Mouse (Mus musculus) stomach, embryonic 14.5 days (tissue): Measurements from ENCODE around the gene Phtf1. TPM values are rescaled to one million over a fixed set of nuclear protein-coding genes. Genes with fewer than 3 reads are reported as not detected.

Source experiments
- ATAC-seq: fragments of 200-750 bp; cut with Nextera tagmentation; 2 replicates; pipeline ENCODE4 v1.8.0; 2017; ENCODE audit warnings: low read depth, moderate TSS enrichment; ENCODE audit not compliant: insufficient number of reproducible peaks, insufficient read depth, low FRiP score
- H3K27ac ChIP-seq: fragments of 300-500 bp; sonication (generic); 2 replicates; pipeline ENCODE4 v1.5.1; 2014; ENCODE audit warnings: mild to moderate bottlenecking, low read length, moderate library complexity, mixed read lengths
- H3K27me3 ChIP-seq: fragments of 300-500 bp; sonication (generic); 2 replicates; pipeline ENCODE4 v1.6.1; 2014; ENCODE audit warnings: low read length, control low read depth, mixed read lengths; ENCODE audit not compliant: control insufficient read depth, insufficient read depth
- H3K36me3 ChIP-seq: fragments of 300-500 bp; sonication (generic); 2 replicates; pipeline ENCODE4 v1.6.1; 2014; ENCODE audit warnings: mild to moderate bottlenecking, control low read depth, low read length, moderate library complexity, mixed read lengths; ENCODE audit not compliant: control insufficient read depth, insufficient read depth
- H3K4me1 ChIP-seq: fragments of 300-500 bp; sonication (generic); 2 replicates; pipeline ENCODE4 v1.6.1; 2014; ENCODE audit warnings: low read length, control low read depth, mixed read lengths; ENCODE audit not compliant: control insufficient read depth, insufficient read depth
- H3K4me2 ChIP-seq: fragments of 300-500 bp; sonication (generic); replicated peaks from 2 replicates; pipeline ENCODE4 v1.6.1; 2014; ENCODE audit warnings: low read depth, low read length, control low read depth
- H3K4me3 ChIP-seq: fragments of 300-500 bp; sonication (generic); 2 replicates; pipeline ENCODE4 v1.5.1; 2014; ENCODE audit warnings: low read depth, low read length, control low read depth
- H3K9ac ChIP-seq: fragments of 300-500 bp; sonication (generic); replicated peaks from 2 replicates; pipeline ENCODE4 v1.6.1; 2014; ENCODE audit warnings: low read depth, mild to moderate bottlenecking, control low read depth, low read length, moderate library complexity, mixed read lengths
- H3K9me3 ChIP-seq: fragments of 300-500 bp; sonication (generic); 2 replicates; pipeline ENCODE4 v1.6.1; 2016; ENCODE audit warnings: low read depth, low read length, control low read depth; ENCODE audit not compliant: control insufficient read depth
- WGBS: fragments of 180-500 bp; shearing (Covaris S2); extraction: QIAGEN DNeasy Blood & Tissue Kit; methylation state at CpG from one replicate; pipeline ENCODE4 v1.1.7; 2014; 5-methylcytosine and 5-hydroxymethylcytosine counted together
- polyA plus RNA-seq: library from polyadenylated mRNA; unstranded; fragments of >200 nt; fragmentation: Nextera tagmentation; extraction: Ambion mirVana; gene quantifications from 2 replicates; pipeline ENCODE4 v1.2.1, GENCODE M21; 2014

Gene Phtf1
- polyA plus RNA-seq, 1 experiment from 2014 or later = 36.0 TPM

DNA sequence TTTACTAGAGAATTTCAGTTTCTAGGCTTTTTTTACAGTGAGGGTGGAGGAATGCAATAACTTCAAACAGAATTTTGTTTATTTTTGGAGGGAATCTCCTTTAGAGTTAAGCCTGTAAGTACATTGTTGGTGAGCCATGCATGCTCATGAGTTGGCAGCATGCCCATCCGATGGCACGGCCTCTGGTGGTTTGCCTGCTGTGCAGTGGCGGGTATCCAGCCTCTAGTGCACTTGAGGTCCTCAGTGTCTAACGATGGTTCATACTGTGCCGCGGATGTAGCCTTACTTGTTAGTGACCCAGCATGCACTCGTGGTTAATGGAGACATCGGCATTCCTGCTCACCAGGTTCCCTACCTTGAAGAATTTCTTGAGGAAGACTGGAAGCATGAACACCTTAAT lies 39.6 kb downstream of the Phtf1 start:
- H3K4me1 ChIP-seq = no peaks in the 10 kb centered on the region
- H3K4me3 ChIP-seq = no peak overlapping the region
- no peaks in the 10 kb centered on the region for H3K27me3 ChIP-seq
- H3K36me3 ChIP-seq = peaks cover 37% of the 10 kb centered on the region
- WGBS = 91% methylated on average over 8 of the region's 8 CpGs
- no peak for ATAC-seq
- no peak overlapping the region for H3K9ac ChIP-seq
- H3K4me2 ChIP-seq = no peak overlapping the region
- no peaks in the 10 kb centered on the region for H3K9me3 ChIP-seq
- H3K27ac ChIP-seq = no peak overlapping the region

DNA sequence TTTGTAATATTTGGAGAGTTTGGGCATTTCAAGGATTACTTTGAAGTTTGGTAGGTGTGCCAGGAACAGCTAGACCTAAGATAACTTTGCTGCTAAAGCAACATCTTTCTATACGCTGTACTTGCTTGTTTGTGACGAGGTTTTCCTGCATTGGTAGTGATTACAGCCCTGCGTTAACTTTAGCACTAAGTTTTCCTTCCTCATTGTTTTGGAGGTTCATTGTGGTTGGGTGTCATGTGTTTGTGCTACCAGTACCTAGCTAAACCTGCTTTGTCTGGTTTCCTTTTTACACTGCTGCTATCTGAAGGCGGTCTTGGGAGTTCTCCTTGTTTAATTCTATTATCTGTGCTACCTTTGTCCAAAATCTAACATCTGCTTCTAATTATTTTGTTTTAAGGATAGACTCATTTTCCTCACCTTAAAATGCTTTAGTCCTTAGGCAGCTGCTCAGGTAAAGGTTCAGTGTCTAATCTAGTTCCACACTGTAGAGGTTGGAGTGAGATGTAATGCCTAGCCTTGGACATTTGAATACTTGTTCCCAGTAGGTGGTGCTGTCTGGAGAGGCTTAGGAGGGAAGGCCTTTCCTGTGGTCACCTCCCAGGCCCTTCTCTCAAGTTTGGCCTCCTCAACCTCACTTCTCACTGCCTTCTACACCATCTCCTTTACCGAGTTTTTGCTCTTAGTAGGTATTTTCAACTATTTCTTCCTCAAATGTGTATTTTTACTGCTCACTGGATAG lies 42.2 kb downstream of the Phtf1 start:
- ATAC-seq = no peak
- Histone ChIP-seq H3K27me3 (no peaks in the 10 kb centered on the region), H3K9ac (no peak overlapping the region), H3K36me3 (peaks cover 26% of the 10 kb centered on the region), H3K4me3 (no peak overlapping the region), H3K4me1 (no peaks in the 10 kb centered on the region), H3K4me2 (no peak overlapping the region), H3K9me3 (no peaks in the 10 kb centered on the region), H3K27ac (no peak overlapping the region)
- WGBS = 88% methylated on average over 5 of the region's 5 CpGs

DNA sequence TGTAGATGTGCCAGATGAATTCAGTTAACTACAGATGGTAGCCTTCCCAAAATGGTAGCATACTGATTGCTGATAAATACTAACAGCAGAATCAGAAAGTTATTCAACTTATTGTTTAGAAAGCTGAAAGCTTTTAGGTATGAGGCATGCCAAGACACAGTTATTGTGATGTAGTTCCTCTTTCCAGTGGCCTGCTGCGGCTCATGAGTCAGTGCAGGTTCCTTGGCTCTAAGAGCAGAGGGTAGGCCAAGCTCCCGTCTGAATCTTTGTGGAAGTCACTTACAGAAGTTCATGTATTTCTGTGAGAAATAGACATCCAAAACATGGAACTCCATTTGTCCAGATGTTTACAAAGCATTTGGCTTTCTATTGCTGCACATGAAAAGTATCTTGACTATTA lies 44.1 kb downstream of the Phtf1 start:
- Histone ChIP-seq H3K4me1 (no peaks in the 10 kb centered on the region), H3K4me3 (no peak overlapping the region), H3K27me3 (no peaks in the 10 kb centered on the region), H3K4me2 (no peak overlapping the region), H3K9ac (no peak overlapping the region), H3K36me3 (peaks cover 17% of the 10 kb centered on the region), H3K27ac (no peak overlapping the region), H3K9me3 (no peaks in the 10 kb centered on the region)
- WGBS = 84% methylated on average over 2 of the region's 2 CpGs
- ATAC-seq = no peak

DNA sequence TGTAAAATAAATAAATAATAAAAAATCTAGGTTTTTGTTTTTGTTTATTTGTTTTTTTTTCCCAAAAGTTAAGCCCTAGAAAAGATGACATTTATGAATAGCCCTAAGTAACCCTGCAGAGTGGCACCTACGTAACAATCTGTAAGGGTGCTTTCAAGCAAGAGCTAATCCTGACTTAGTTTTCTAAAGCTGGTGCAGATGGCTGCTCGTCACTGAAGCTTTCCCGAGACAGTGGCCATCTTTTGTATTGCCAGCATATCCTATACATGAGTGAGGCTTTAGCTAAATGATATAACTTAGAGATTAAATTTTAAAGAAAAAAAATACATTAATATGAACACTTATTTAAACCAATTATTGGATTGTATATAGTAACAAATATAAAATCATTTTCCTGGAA lies 50.0 kb downstream of the Phtf1 start:
- Histone ChIP-seq H3K9me3 (no peaks in the 10 kb centered on the region), H3K27ac (no peak overlapping the region), H3K4me3 (no peak overlapping the region), H3K4me1 (no peaks in the 10 kb centered on the region), H3K4me2 (no peak overlapping the region), H3K36me3 (peaks cover 12% of the 10 kb centered on the region), H3K27me3 (no peaks in the 10 kb centered on the region), H3K9ac (no peak overlapping the region)
- ATAC-seq = no peak
- WGBS = 85% methylated on average over 3 of the region's 3 CpGs

DNA sequence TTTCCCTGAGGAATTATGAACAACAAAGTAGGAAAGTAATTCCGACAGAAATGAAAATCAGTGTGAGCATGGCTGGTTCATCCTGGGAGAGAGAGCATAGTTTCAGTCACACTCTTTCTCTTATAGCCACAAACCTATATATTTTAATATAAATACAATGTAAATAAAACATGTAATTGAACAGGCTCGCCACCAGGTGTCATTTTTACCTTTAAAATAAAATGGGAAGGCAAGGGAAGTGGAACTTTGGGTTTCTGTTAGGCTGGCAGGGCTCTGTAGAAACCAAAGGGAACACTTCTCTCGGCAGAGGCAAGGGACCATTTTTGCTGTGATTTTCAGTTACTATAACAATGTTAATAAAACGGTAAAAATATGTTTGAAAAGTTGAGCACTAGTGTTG lies 51.5 kb downstream of the Phtf1 start:
- H3K9me3 ChIP-seq = no peaks in the 10 kb centered on the region
- peaks cover 13% of the 10 kb centered on the region; the same call in 1 of the 2 replicates for H3K36me3 ChIP-seq
- H3K4me2 ChIP-seq = no peak overlapping the region
- no peak overlapping the region for H3K9ac ChIP-seq
- no peak overlapping the region for H3K27ac ChIP-seq
- 57% methylated on average over 4 of the region's 4 CpGs for WGBS
- no peaks in the 10 kb centered on the region for H3K27me3 ChIP-seq
- ATAC-seq = no peak
- H3K4me3 ChIP-seq = no peak overlapping the region
- H3K4me1 ChIP-seq = no peaks in the 10 kb centered on the region

DNA sequence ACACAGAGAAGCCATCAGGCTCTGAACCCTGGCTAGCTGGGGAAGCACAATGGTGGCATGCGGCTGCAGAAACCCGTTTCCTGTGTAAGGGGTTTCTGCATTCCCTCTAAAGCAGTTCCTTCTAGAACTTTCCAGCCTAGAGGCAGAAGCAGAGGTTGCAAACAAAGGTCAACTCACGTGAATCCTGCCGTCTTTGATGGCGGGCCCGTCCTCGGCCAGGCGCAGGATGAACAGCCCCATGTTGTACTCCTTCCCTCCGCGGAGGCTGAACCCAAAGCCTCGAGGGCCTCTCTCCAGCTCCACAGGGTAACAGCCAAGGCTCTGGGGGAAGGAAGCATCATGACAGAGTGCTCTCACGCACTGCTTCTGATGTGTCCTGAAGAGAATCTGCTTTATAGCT lies 52.2 kb downstream of the Phtf1 start:
- H3K27me3 ChIP-seq = no peaks in the 10 kb centered on the region
- no peak overlapping the region for H3K4me2 ChIP-seq
- no peak overlapping the region for H3K27ac ChIP-seq
- no peaks in the 10 kb centered on the region for H3K4me1 ChIP-seq
- no peak overlapping the region for H3K4me3 ChIP-seq
- H3K9ac ChIP-seq = no peak overlapping the region
- WGBS = 89% methylated on average over 12 of the region's 12 CpGs
- peaks cover 10% of the 10 kb centered on the region; the same call in 1 of the 2 replicates for H3K36me3 ChIP-seq
- no peaks in the 10 kb centered on the region for H3K9me3 ChIP-seq
- ATAC-seq = no peak

DNA sequence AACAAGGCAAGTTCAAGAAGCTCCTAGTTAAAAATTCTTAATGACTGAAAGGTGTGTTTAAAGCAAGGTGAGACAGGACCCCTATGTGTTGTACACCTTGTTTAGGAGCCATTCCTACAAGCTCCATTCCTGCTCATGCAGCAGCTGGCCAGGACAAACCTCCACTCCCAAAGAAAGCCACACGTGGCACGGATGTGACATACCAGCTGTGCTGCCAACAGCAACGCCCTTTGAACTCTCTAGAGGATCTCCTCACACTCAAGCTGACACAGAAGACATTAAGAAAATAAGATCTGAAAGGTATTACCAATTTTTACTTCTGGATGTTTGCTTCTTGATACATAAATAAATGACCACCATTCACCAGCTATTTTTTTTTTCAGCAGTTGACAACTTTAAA lies 59.0 kb downstream of the Phtf1 start:
- Histone ChIP-seq H3K27me3 (no peaks in the 10 kb centered on the region), H3K4me2 (no peak overlapping the region), H3K4me3 (no peak overlapping the region), H3K27ac (no peak overlapping the region), H3K9ac (no peak overlapping the region), H3K9me3 (no peaks in the 10 kb centered on the region), H3K4me1 (no peaks in the 10 kb centered on the region), H3K36me3 (0 out of 2 replicates have a peak, but pooled peaks cover 3% of the 10 kb centered on the region)
- no peak for ATAC-seq
- 47% methylated on average over 3 of the region's 3 CpGs for WGBS

DNA sequence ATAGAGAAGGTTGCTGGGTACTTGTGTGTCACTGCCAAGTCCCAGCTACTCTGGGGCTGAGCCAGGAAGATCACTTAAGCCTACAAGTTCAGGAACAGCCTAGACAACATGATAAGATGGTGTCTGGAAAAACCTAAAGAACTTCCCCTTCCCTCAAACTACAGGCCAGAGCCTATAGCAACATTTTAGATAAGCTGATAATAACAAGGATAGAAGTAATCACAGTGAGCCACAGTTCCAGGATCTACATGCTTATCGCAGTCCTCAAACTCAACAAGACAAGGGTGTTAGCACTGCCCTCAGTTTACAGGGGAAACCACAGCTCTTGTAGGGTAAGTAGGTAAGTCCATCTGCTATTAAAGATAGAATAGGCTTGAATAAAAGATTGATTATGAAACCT lies 64.2 kb downstream of the Phtf1 start:
- Histone ChIP-seq H3K4me3 (no peak overlapping the region), H3K36me3 (peaks cover 2% of the 10 kb centered on the region; the same call in 1 of the 2 replicates)
- WGBS = 93% methylated on average over 1 of the region's 1 CpGs

DNA sequence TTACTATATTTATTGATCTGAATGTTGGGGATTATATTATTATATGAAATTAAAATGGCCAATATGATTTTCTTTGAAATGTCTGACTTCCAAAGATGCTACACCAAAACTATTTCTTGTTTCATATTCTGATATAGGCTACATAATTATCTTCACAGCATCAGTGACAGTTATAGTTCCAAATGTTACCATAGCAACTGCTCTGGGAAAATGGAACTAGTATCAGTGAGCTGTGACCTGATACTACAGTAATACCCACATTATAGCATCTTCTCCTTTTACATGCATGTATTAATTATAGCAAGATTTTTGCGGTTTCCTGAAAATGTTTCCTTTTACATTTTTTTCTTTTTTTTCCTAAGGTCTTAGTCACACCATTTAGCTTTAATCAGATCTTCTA lies 64.8 kb downstream of the Phtf1 start:
- Histone ChIP-seq H3K9me3 (no peaks in the 10 kb centered on the region), H3K4me3 (no peak overlapping the region), H3K4me1 (no peaks in the 10 kb centered on the region), H3K4me2 (no peak overlapping the region), H3K9ac (no peak overlapping the region), H3K36me3 (peaks cover 4% of the 10 kb centered on the region), H3K27me3 (no peaks in the 10 kb centered on the region), H3K27ac (no peak overlapping the region)
- WGBS = 92% methylated on average over 1 of the region's 1 CpGs
- ATAC-seq = no peak

More for the DNA sequence above, 64.2 kb downstream of the Phtf1 start:
- Histone ChIP-seq H3K9me3 (no peaks in the 10 kb centered on the region), H3K4me2 (no peak overlapping the region), H3K27me3 (no peaks in the 10 kb centered on the region), H3K9ac (no peak overlapping the region), H3K4me1 (no peaks in the 10 kb centered on the region), H3K27ac (no peak overlapping the region)
- no peak for ATAC-seq
